Mouse (Mus musculus) neural tube, embryonic 13.5 days (tissue): ENCODE data around the gene Slc22a5. TPM values are rescaled to one million over a fixed set of nuclear protein-coding genes. Genes with fewer than 3 reads are reported as not detected.
"Not testable (repeated sequence)": the region's sequence is repeated elsewhere in the genome, so short reads cannot be mapped to it uniquely, and the experiment has no call there.

Experiments used
- ATAC-seq: fragments of 200-750 bp; cut with Nextera tagmentation; 2 replicates; pipeline ENCODE4 v1.8.0; 2017; ENCODE audit warnings: low read depth, mild to moderate bottlenecking, moderate TSS enrichment, moderate library complexity
- H3K27ac ChIP-seq: fragments of 300-500 bp; sonication (generic); replicated peaks from 2 replicates; pipeline ENCODE4 v1.5.1; 2015; ENCODE audit warnings: moderate library complexity, mild to moderate bottlenecking, inconsistent platforms
- H3K27me3 ChIP-seq: fragments of 300-500 bp; sonication (generic); 2 replicates; pipeline ENCODE4 v1.6.1; 2015; ENCODE audit warnings: mild to moderate bottlenecking, inconsistent platforms
- H3K36me3 ChIP-seq: fragments of 300-500 bp; sonication (generic); 2 replicates; pipeline ENCODE4 v1.6.1; 2015; ENCODE audit warnings: mild to moderate bottlenecking, inconsistent platforms
- H3K4me1 ChIP-seq: fragments of 300-500 bp; sonication (generic); replicated peaks from 2 replicates; pipeline ENCODE4 v1.6.1; 2015; ENCODE audit warnings: inconsistent platforms
- H3K4me2 ChIP-seq: fragments of 300-500 bp; sonication (generic); 2 replicates; pipeline ENCODE4 v1.6.1; 2015; ENCODE audit warnings: inconsistent platforms, mild to moderate bottlenecking, moderate library complexity
- H3K4me3 ChIP-seq: fragments of 300-500 bp; sonication (generic); 2 replicates; pipeline ENCODE4 v1.5.1; 2015; ENCODE audit warnings: mild to moderate bottlenecking, inconsistent platforms
- H3K9ac ChIP-seq: fragments of 300-500 bp; sonication (generic); 2 replicates; pipeline ENCODE4 v1.6.1; 2015; ENCODE audit warnings: moderate library complexity, mild to moderate bottlenecking, inconsistent platforms
- H3K9me3 ChIP-seq: fragments of 300-500 bp; sonication (generic); 2 replicates; pipeline ENCODE4 v1.6.1; 2016; ENCODE audit warnings: inconsistent platforms
- WGBS: fragments of 180-500 bp; shearing (Covaris S2); methylation state at CpG from one replicate; pipeline ENCODE4 v1.1.7; 2015; 5-methylcytosine and 5-hydroxymethylcytosine counted together
- polyA plus RNA-seq: library from polyadenylated mRNA; unstranded; fragments of >200 nt; fragmentation: Nextera tagmentation; extraction: Ambion mirVana; gene quantifications from 2 replicates; pipeline ENCODE4 v1.2.1, GENCODE M21; 2015

Slc22a5 gene
- polyA plus RNA-seq, 1 experiment from 2014 or later = 9.3 TPM

DNA sequence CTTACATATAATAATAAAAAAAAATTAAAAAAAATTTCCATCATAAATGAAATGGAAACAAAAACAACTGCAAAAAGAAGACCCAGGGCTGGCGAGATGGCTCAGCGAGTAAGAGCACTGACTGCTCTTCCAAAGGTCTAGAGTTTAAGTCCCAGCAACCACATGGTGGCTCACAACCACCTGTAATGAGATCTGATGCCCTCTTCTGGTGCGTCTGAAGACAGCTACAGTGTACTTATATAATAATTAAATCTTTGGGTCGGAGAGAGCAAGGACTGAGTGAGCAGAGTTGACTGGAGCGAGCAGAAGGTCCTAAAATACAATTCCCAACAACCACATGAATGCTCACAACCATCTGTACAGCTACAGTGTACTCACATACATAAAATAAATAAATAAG lies 13.4 kb downstream of the Slc22a5 start:
- not testable (repeated sequence) for H3K9me3 ChIP-seq, H3K4me1 ChIP-seq, H3K9ac ChIP-seq, H3K27me3 ChIP-seq, H3K36me3 ChIP-seq, H3K27ac ChIP-seq, H3K4me3 ChIP-seq, ATAC-seq, H3K4me2 ChIP-seq
- WGBS = 85% methylated on average over 5 of the region's 5 CpGs

DNA sequence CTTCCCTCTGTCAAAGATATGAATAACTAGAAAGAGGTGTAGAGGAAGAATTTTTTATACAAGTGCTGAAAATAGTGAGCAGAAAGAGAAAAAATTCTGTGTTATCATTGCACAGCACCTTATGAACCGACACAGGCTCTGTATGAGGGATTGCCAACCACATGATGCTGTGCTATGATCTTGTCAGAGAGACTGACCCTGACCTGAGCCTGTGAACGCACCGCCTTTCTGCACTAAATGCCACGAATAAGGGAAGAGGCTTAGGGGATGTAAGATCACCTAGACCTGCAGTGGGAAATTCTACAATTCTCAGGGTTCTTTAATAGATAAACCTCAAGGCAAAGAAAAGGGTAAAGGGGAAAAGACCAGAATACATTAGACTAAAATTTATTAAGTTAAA lies 15.0 kb downstream of the Slc22a5 start:
- no peak overlapping the region for H3K27ac ChIP-seq
- H3K4me1 ChIP-seq = no peaks in the 10 kb centered on the region
- 88% methylated on average over 4 of the region's 4 CpGs for WGBS

GRCm38 (mm10) chr11:53874706-53875105 lies 16.8 kb downstream of the Slc22a5 start:
- H3K27me3 ChIP-seq = no peaks in the 10 kb centered on the region
- no peak overlapping the region for H3K9ac ChIP-seq
- no peak for ATAC-seq
- no peak overlapping the region for H3K4me3 ChIP-seq
- H3K27ac ChIP-seq = no peak overlapping the region
- no peak overlapping the region for H3K4me2 ChIP-seq
- no peaks in the 10 kb centered on the region for H3K4me1 ChIP-seq
- peaks cover 33% of the 10 kb centered on the region for H3K36me3 ChIP-seq
- 76% methylated on average over 4 of the region's 4 CpGs for WGBS
- no peaks in the 10 kb centered on the region for H3K9me3 ChIP-seq

More for the DNA sequence above, 15.0 kb downstream of the Slc22a5 start:
- Histone ChIP-seq H3K9ac (no peak overlapping the region), H3K27me3 (no peaks in the 10 kb centered on the region), H3K36me3 (peaks cover 16% of the 10 kb centered on the region), H3K9me3 (no peaks in the 10 kb centered on the region), H3K4me2 (no peak overlapping the region), H3K4me3 (no peak overlapping the region)
- ATAC-seq = no peak

GRCm38 (mm10) chr11:53873909-53874704 lies 17.4 kb downstream of the Slc22a5 start:
- H3K36me3 ChIP-seq = peaks cover 36% of the 10 kb centered on the region
- not testable (repeated sequence) for H3K27me3 ChIP-seq, H3K27ac ChIP-seq, H3K4me2 ChIP-seq, ATAC-seq, H3K4me3 ChIP-seq, H3K9me3 ChIP-seq, H3K9ac ChIP-seq, H3K4me1 ChIP-seq
- WGBS = 74% methylated on average over 5 of the region's 5 CpGs

GRCm38 (mm10) chr11:53871786-53872507 lies 19.5 kb downstream of the Slc22a5 start:
- H3K27ac ChIP-seq = no peak overlapping the region
- H3K9me3 ChIP-seq = no peaks in the 10 kb centered on the region
- H3K27me3 ChIP-seq = no peaks in the 10 kb centered on the region
- peaks cover 38% of the 10 kb centered on the region for H3K36me3 ChIP-seq
- no peak overlapping the region for H3K4me2 ChIP-seq
- H3K4me1 ChIP-seq = no peaks in the 10 kb centered on the region
- no peak overlapping the region for H3K9ac ChIP-seq
- WGBS = 86% methylated on average over 2 of the region's 2 CpGs
- H3K4me3 ChIP-seq = no peak overlapping the region
- ATAC-seq = no peak

GRCm38 (mm10) chr11:53869172-53869571 lies 22.3 kb downstream of the Slc22a5 start:
- H3K9ac ChIP-seq = no peak overlapping the region
- H3K27me3 ChIP-seq = no peaks in the 10 kb centered on the region
- 88% methylated on average over 5 of the region's 5 CpGs for WGBS
- no peak overlapping the region for H3K4me2 ChIP-seq
- H3K4me1 ChIP-seq = no peaks in the 10 kb centered on the region
- H3K27ac ChIP-seq = no peak overlapping the region
- ATAC-seq = no peak
- peaks cover 43% of the 10 kb centered on the region for H3K36me3 ChIP-seq
- no peak overlapping the region for H3K4me3 ChIP-seq
- no peaks in the 10 kb centered on the region for H3K9me3 ChIP-seq

DNA sequence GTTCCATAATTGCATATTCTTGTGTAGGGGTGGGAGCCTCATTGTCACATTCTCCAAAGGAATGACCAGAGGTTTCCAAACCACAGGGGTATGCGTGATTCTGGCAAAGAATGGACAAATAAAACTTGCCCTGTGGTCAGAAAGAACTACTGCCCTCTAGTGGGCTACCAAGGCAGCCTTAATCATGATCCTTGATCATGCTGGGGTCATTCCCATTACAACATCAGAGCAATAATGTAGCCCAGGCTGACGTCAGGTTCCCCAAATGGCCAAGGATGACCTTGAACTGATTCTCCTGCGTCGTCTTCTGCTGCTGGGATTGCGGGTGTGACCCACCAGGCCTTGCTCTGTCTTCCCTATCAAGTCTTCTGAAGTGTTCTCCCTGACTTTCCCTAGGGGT lies 23.1 kb downstream of the Slc22a5 start:
- 53% methylated on average over 5 of the region's 5 CpGs for WGBS
- H3K36me3 ChIP-seq = peaks cover 43% of the 10 kb centered on the region
- not testable (repeated sequence) for H3K4me1 ChIP-seq, H3K27ac ChIP-seq, H3K4me2 ChIP-seq, H3K4me3 ChIP-seq, H3K27me3 ChIP-seq, H3K9me3 ChIP-seq, H3K9ac ChIP-seq, ATAC-seq

- H3K9ac ChIP-seq, H3K4me2 ChIP-seq, H3K27ac ChIP-seq, H3K4me1 ChIP-seq, H3K9me3 ChIP-seq, H3K27me3 ChIP-seq, H3K4me3 ChIP-seq, ATAC-seq: not testable (repeated sequence)
- 67% methylated on average over 3 of the region's 4 CpGs for WGBS
- H3K36me3 ChIP-seq = peaks cover 10% of the 10 kb centered on the region
Observed at GRCm38 (mm10) chr11:53864724-53865310, 26.6 kb downstream of the Slc22a5 start.

DNA sequence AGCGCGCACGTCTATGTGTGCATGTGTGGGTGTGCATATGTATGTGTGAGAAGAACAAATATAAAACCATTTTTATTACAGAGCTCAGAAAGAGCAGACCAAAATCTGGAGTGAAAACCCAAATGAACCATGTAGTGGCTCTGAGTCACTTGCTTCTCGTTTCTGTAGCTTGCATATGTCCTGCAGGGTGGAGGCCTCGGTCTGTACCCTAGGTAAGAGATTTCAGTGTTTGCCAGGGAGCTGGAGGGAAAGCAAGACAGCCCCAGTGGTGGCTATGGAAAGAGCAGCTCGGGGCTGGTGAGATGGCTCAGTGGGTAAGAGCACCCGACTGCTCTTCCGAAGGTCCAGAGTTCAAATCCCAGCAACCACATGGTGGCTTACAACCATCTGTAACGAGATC lies 30.5 kb downstream of the Slc22a5 start:
- H3K27me3 ChIP-seq, H3K4me3 ChIP-seq, ATAC-seq, H3K9me3 ChIP-seq, H3K4me1 ChIP-seq, H3K4me2 ChIP-seq, H3K36me3 ChIP-seq, H3K9ac ChIP-seq, H3K27ac ChIP-seq: not testable (repeated sequence)
- WGBS = 84% methylated on average over 6 of the region's 9 CpGs

DNA sequence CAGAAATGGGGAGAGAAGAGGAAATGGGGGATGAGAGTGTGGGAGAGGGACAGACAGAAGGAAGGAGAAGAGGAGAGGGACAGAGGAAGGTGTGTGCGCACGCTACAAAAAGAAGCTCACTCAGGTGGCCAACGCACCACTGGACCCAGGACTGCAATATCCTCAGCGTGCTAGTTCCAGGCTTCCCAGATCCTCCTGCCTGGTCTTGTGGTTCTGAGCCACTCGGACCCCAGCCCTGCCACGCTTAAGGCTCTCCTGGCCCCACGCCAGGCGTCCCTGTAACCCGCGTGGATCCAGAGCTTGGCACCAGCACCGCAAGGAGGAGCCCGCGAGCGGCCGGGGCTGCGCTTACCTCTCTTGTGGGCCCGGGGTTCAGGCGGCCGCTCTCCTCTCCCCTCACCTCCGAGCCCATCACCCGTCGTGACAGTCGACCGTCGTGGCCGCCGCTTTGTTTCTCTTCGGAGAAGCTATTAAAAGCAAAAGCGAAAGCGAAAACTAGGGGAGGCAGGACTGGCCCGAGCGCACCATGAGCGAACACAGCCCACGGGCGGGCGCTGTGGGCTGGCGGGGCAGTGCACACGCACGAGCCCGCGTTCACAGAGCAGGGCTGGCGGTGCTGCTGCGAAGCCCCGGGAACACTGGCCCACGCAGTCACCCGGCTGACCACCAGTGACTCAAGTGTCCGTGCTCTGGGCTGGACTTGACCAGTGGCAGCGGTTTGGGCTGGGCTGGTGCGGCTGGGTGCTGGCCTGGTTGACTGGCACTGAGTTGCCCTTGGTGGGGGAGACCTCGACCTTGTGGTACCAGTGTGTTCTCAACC lies 32.5 kb downstream of the Slc22a5 start, which contains the start of gene Gm12216:
Gene Gm12216, minus strand, starts transcription at position 496 of the 820 bp plus-strand sequence.
- Histone ChIP-seq H3K4me3 (peak within 1 kb of the TSS; percentile 48), H3K4me2 (peak within 1 kb of the TSS; percentile 64), H3K9ac (peak within 1 kb of the TSS; percentile 66)
- 17% methylated on average over 44 of the region's 50 CpGs for whole genome bisulfite sequencing
- peak; percentile 56; the same call in 1 of the 2 replicates for ATAC-seq
- not testable (repeated sequence) for H3K36me3 ChIP-seq, H3K9me3 ChIP-seq, H3K4me1 ChIP-seq, H3K27me3 ChIP-seq, H3K27ac ChIP-seq

DNA sequence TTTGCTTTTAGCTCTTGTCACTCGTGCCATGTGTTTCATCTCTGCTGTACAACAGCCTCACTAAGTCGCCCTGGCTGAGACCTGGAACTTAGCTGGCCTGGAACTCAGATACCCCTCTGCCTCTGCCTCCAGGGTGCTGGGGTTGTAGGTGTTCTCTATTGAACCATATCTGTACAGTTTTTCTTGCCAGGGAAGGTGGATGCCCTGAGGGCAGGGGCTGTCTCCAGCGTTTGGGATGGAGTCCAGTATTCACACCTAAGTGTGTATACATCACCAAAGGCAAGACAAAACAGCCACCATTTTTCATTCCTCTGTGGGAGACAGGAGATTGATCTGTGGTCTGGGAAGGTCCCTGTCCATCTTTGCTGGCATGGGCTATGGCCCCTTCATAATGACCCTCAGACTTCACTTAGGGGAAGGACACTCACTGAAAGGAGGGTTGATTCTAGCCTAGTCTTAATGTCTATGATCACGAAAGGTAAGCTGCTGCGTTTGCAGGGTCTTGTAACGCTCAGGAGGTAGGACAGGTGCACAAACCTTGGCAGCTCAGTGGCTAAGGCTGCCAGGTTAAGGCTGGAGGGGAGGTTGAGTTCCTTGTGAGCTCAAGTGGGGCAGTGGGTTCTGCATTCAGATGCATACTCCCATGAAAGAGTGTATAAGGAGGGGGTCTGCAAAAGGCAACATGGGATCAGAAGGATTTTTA lies 33.3 kb downstream of the Slc22a5 start:
- Histone ChIP-seq H3K4me3 (no peak overlapping the region), H3K4me2 (peak overlapping the region; percentile 64), H3K9me3 (no peaks in the 10 kb centered on the region), H3K9ac (no peak overlapping the region), H3K36me3 (no peaks in the 10 kb centered on the region), H3K27me3 (peaks cover 9% of the 10 kb centered on the region), H3K27ac (no peak overlapping the region), H3K4me1 (peaks cover 4% of the 10 kb centered on the region; the same call in 1 of the 2 replicates)
- WGBS = 84% methylated on average over 6 of the region's 6 CpGs
- no peak for ATAC-seq
